Mouse (Mus musculus): ENCODE data around the gene Samd9l. TPM values are rescaled to one million over a fixed set of nuclear protein-coding genes. Genes with fewer than 3 reads are reported as not detected.
"Not testable (repeated sequence)": the region's sequence is repeated elsewhere in the genome, so short reads cannot be mapped to it uniquely, and the experiment has no call there.

The Samd9l gene
- polyA plus RNA-seq, 1 experiment from 2014 or later, result 0.40 TPM

DNA sequence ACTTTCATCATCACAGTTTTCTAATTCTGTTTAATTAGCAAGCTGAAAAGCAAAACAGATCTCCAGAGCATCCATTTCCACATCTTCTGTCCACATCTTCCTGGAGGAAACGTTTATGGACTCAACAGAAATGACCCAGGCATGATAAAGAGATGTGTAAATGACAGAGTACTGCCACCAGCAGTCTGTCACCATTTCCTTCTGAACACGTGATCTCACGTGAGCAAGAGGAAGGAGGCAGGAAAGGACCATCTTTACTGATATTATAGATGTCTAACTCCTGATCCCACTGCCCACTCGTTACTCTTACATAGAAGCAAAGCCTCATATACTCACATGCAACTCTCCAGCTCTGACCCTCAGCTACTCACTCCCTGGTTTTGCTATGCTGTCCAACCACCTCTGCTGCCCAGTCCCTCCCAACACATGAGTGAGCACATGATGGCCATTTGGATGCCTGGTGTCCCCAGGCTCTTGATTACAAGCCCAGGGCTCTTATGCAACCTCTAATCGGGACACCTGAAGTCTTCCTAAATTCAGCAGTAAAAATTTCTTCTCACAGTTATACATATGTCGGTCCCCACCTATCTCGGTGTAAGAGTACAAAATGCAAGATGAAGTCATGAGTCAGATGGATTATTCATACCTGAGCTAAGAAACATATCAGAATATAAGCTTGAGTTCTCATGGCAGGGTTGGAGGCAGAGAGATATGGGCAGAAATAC is 2.0 kb downstream of the Samd9l start:
- H3K9me3 ChIP-seq (ENCODE audit: control insufficient read depth, low read length); H3K4me1 ChIP-seq (ENCODE audit: control insufficient read depth, insufficient read depth, low read length); H3K9ac ChIP-seq (ENCODE audit: low read length); H3K4me3 ChIP-seq (ENCODE audit: low read depth, low read length); DNase-seq (ENCODE audit: low spot score); H3K36me3 ChIP-seq (ENCODE audit: control insufficient read depth, insufficient read depth, low read length); ATAC-seq (ENCODE audit: insufficient number of reproducible peaks, low FRiP score, low TSS enrichment, low read depth); H3K27ac ChIP-seq (replicated peaks; ENCODE audit: low read depth, low read length); H3K27me3 ChIP-seq (ENCODE audit: control insufficient read depth, insufficient read depth, low read length); H3K4me2 ChIP-seq (ENCODE audit: low read depth, severe bottlenecking): not testable (repeated sequence)
- 85% methylated on average over 6 of the region's 7 CpGs for WGBS

DNA sequence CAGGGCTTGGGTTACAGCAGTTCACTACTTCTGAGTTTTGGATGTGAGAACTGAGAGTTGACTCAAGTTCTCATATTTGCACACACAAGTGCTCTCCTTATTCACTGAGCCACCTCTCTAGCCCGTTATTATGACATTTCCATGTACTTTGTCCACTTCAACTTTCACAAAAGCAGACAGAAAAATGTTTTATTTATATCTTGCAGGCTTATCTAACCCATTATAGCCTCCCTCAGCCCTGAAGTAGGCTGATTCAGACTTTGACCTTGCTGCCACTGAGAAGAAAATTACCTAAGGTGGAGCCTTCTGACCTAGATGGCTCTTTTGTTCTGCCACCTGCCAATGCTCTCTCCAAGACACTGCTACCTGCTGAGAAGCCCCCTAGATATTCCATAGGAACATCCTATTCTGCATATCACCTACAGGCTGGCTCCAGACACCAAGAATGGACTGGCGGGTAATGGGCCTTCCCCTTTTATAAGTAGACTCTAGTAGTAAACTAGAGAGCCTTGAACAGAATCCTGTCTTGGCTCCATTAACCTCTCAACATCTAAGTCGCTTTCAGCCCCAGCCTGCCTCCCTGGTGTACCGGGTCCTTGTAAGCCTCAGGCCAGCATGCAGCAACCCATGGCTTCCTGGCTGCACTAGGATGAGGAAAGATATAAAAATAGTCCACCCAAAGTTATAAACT is 3.3 kb downstream of the Samd9l start:
- not testable (repeated sequence) for H3K9ac ChIP-seq (ENCODE audit: low read length); H3K27ac ChIP-seq (replicated peaks; ENCODE audit: low read depth, low read length); H3K4me2 ChIP-seq (ENCODE audit: low read depth, severe bottlenecking); H3K4me3 ChIP-seq (ENCODE audit: low read depth, low read length); DNase-seq (ENCODE audit: low spot score); H3K27me3 ChIP-seq (ENCODE audit: control insufficient read depth, insufficient read depth, low read length); ATAC-seq (ENCODE audit: insufficient number of reproducible peaks, low FRiP score, low TSS enrichment, low read depth); H3K36me3 ChIP-seq (ENCODE audit: control insufficient read depth, insufficient read depth, low read length); H3K4me1 ChIP-seq (ENCODE audit: control insufficient read depth, insufficient read depth, low read length); H3K9me3 ChIP-seq (ENCODE audit: control insufficient read depth, low read length)
- 73% methylated on average over 4 of the region's 4 CpGs for whole genome bisulfite sequencing

DNA sequence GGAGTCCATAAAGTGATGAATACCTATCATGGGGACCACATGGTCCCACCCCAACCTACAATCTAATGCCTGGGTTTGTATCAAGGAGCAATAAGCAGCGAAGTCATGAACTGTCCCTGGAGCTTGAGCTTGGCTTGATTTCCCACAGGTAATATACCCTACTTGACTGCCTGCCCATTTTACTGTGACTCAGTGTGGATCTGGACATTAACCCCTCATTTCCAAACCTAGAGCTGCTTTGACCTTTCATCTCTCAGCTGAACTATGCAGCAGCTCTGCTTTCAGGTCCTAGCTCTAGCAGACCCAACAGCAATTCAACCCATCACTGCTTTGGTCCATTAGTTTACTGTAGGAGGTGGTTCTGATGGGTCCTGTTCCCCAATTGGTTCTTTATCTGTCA is 9.4 kb downstream of the Samd9l start:
- H3K36me3 ChIP-seq (ENCODE audit: control insufficient read depth, insufficient read depth, low read length), result no peaks in the 10 kb centered on the region
- WGBS, result 80% methylated on average over 1 of the region's 1 CpGs
- no peak overlapping the region for H3K4me3 ChIP-seq (ENCODE audit: low read depth, low read length)
- H3K4me2 ChIP-seq (ENCODE audit: low read depth, severe bottlenecking), result no peak overlapping the region
- no peak overlapping the region for H3K27ac ChIP-seq (replicated peaks; ENCODE audit: low read depth, low read length)
- no peaks in the 10 kb centered on the region for H3K4me1 ChIP-seq (ENCODE audit: control insufficient read depth, insufficient read depth, low read length)
- ATAC-seq (ENCODE audit: insufficient number of reproducible peaks, low FRiP score, low TSS enrichment, low read depth) (no peak), DNase-seq (ENCODE audit: low spot score) (no peak)
- H3K9me3 ChIP-seq (ENCODE audit: control insufficient read depth, low read length), result peaks cover 2% of the 10 kb centered on the region; the same call in 1 of the 2 replicates
- no peaks in the 10 kb centered on the region for H3K27me3 ChIP-seq (ENCODE audit: control insufficient read depth, insufficient read depth, low read length)
- no peak overlapping the region for H3K9ac ChIP-seq (ENCODE audit: low read length)

DNA sequence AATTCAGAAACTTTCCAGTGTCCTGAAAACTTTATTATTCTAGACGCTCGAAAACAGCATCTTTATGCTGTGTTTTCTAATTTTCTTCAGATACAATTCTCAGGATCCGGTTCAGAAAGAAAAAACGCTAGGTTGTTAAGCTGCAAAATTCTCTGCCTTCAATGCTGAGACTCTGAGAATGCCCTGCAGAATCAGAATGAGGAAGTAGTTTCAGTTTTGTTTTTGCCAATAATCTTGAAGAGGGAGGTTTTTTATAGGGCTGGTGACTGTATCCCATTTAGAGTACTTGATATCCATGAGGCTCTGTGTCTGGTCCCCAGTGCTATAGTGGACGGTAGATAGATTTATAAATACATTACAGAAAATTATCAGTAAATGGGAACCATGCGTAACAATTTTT is 12.8 kb downstream of the Samd9l start:
- H3K4me3 ChIP-seq (ENCODE audit: low read depth, low read length), result no peak overlapping the region
- H3K27ac ChIP-seq (replicated peaks; ENCODE audit: low read depth, low read length), result no peak overlapping the region
- peaks cover 2% of the 10 kb centered on the region; the same call in 1 of the 2 replicates for H3K9me3 ChIP-seq (ENCODE audit: control insufficient read depth, low read length)
- no peak overlapping the region for H3K4me2 ChIP-seq (ENCODE audit: low read depth, severe bottlenecking)
- H3K27me3 ChIP-seq (ENCODE audit: control insufficient read depth, insufficient read depth, low read length), result no peaks in the 10 kb centered on the region
- WGBS, result 90% methylated on average over 6 of the region's 6 CpGs
- H3K4me1 ChIP-seq (ENCODE audit: control insufficient read depth, insufficient read depth, low read length), result no peaks in the 10 kb centered on the region
- H3K9ac ChIP-seq (ENCODE audit: low read length), result no peak overlapping the region
- ATAC-seq (ENCODE audit: insufficient number of reproducible peaks, low FRiP score, low TSS enrichment, low read depth), result no peak
- H3K36me3 ChIP-seq (ENCODE audit: control insufficient read depth, insufficient read depth, low read length), result no peaks in the 10 kb centered on the region
- DNase-seq (ENCODE audit: low spot score), result no peak

DNA sequence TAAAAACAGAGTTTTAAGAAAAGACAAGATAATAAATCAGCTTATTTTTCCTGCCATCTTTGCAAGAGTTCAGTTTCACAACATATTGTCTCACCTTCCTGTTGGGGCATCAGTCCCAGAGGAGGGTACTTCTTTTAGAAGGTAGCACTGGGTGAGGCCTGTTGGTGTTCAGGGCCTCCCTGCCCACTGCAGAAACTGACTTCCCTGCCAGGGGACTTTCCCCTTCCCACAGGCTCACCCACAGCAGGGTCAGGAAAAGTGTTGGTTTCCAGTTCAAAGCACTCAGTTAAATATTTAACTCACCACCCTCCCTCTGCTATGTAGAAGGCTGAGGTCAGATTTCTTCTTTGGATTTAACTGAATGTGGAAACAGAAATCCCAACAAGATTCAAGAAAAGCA is 14.6 kb downstream of the Samd9l start:
- not testable (repeated sequence) for H3K27me3 ChIP-seq (ENCODE audit: control insufficient read depth, insufficient read depth, low read length); H3K4me2 ChIP-seq (ENCODE audit: low read depth, severe bottlenecking); H3K9me3 ChIP-seq (ENCODE audit: control insufficient read depth, low read length); H3K9ac ChIP-seq (ENCODE audit: low read length); H3K27ac ChIP-seq (replicated peaks; ENCODE audit: low read depth, low read length); H3K4me3 ChIP-seq (ENCODE audit: low read depth, low read length); H3K36me3 ChIP-seq (ENCODE audit: control insufficient read depth, insufficient read depth, low read length); ATAC-seq (ENCODE audit: insufficient number of reproducible peaks, low FRiP score, low TSS enrichment, low read depth); H3K4me1 ChIP-seq (ENCODE audit: control insufficient read depth, insufficient read depth, low read length); DNase-seq (ENCODE audit: low spot score)

DNA sequence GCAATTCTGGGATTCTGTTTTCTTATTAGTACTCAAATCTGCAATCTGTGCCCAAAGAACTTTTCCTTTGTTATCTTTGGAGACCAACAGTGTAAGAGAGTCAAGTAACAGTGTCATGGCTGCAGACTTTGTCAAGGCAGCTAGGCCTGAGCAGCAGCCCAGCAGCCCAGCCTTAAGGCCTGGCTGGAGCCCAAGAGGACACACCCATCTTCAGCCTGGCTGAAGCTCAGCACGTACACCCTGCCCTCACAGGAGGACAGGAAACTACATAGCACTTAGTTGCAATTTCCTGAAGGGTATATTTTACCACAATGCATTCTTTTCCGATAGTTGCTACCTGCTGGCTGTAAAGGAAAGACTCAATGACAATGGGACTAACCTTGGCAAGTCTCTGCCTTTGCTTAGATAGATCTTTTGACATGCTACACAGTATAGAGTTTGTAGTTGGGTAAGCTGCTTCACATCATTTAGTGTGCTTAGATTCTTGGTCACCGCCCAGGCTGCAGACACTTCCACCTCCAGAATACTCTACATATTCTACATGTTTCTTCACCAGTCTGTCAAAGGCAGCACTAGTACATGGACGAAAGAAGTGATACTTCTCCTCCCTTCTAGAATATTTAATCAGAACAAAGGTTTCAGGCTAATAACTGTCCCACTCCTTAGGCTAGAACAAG is 15.1 kb downstream of the Samd9l start:
- 50% methylated on average over 1 of the region's 4 CpGs for WGBS
- not testable (repeated sequence) for H3K4me2 ChIP-seq (ENCODE audit: low read depth, severe bottlenecking); H3K4me1 ChIP-seq (ENCODE audit: control insufficient read depth, insufficient read depth, low read length); H3K9me3 ChIP-seq (ENCODE audit: control insufficient read depth, low read length); H3K27me3 ChIP-seq (ENCODE audit: control insufficient read depth, insufficient read depth, low read length); H3K36me3 ChIP-seq (ENCODE audit: control insufficient read depth, insufficient read depth, low read length); H3K4me3 ChIP-seq (ENCODE audit: low read depth, low read length); ATAC-seq (ENCODE audit: insufficient number of reproducible peaks, low FRiP score, low TSS enrichment, low read depth); H3K27ac ChIP-seq (replicated peaks; ENCODE audit: low read depth, low read length); H3K9ac ChIP-seq (ENCODE audit: low read length); DNase-seq (ENCODE audit: low spot score)

DNA sequence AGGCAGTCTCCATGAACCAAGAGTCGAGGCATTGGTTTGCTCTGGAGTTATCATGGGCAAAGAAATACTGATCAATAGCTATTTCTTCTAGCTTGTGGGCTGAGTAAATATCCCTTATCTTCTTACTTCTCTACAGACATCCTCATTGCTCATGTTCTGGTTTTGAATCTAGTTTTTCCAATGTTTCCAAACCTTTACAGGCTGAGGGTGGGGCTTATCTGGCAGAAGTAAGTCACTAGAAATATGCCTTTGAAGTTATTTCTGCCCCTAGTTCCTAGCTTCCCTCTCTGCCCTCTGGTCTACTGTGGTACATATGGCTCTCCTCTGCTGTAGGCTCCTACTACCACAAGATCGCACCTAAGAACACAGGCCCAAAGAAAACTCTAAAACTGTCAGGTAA is 20.2 kb downstream of the Samd9l start:
- Histone ChIP-seq H3K27me3 (ENCODE audit: control insufficient read depth, insufficient read depth, low read length) (no peaks in the 10 kb centered on the region), H3K4me1 (ENCODE audit: control insufficient read depth, insufficient read depth, low read length) (no peaks in the 10 kb centered on the region), H3K27ac (replicated peaks; ENCODE audit: low read depth, low read length) (no peak overlapping the region), H3K9me3 (ENCODE audit: control insufficient read depth, low read length) (no peaks in the 10 kb centered on the region), H3K36me3 (ENCODE audit: control insufficient read depth, insufficient read depth, low read length) (no peaks in the 10 kb centered on the region), H3K4me3 (ENCODE audit: low read depth, low read length) (no peak overlapping the region), H3K9ac (ENCODE audit: low read length) (no peak overlapping the region), H3K4me2 (ENCODE audit: low read depth, severe bottlenecking) (no peak overlapping the region)
- WGBS, result 93% methylated on average over 2 of the region's 2 CpGs
- no peak for ATAC-seq (ENCODE audit: insufficient number of reproducible peaks, low FRiP score, low TSS enrichment, low read depth)
- no peak for DNase-seq (ENCODE audit: low spot score)

DNA sequence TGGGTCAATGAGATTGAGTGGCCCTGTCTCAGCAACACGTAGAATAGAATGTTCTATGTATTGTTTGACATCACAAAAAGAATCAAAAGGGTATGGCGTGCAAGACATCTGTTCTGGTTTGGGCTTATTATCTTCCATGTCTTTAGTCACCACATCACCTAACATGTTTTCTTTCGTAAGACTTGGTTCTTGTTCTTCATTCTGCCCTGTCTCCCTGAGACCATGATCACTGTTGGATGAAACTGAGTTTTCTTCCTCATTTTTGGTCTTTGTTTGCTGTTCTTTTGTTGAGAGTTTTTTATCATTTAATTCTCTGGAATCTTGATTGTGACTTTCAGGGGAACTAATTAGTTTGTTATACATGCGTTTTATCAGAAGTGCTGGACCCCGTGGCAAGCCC is 22.7 kb downstream of the Samd9l start:
- no peak overlapping the region for H3K4me3 ChIP-seq (ENCODE audit: low read depth, low read length)
- no peaks in the 10 kb centered on the region for H3K9me3 ChIP-seq (ENCODE audit: control insufficient read depth, low read length)
- no peaks in the 10 kb centered on the region for H3K36me3 ChIP-seq (ENCODE audit: control insufficient read depth, insufficient read depth, low read length)
- H3K4me2 ChIP-seq (ENCODE audit: low read depth, severe bottlenecking), result no peak overlapping the region
- DNase-seq (ENCODE audit: low spot score) (no peak), ATAC-seq (ENCODE audit: insufficient number of reproducible peaks, low FRiP score, low TSS enrichment, low read depth) (no peak)
- H3K4me1 ChIP-seq (ENCODE audit: control insufficient read depth, insufficient read depth, low read length), result no peaks in the 10 kb centered on the region
- H3K27me3 ChIP-seq (ENCODE audit: control insufficient read depth, insufficient read depth, low read length), result no peaks in the 10 kb centered on the region
- WGBS, result 92% methylated on average over 5 of the region's 5 CpGs
- H3K27ac ChIP-seq (replicated peaks; ENCODE audit: low read depth, low read length), result no peak overlapping the region
- H3K9ac ChIP-seq (ENCODE audit: low read length), result no peak overlapping the region
